Mouse (Mus musculus) heart, embryonic 11.5 days (tissue): ENCODE measurements around the gene Slc51a. TPM values are rescaled to one million over a fixed set of nuclear protein-coding genes. Genes with fewer than 3 reads are reported as not detected.
"Not testable (repeated sequence)": the region's sequence is repeated elsewhere in the genome, so short reads cannot be mapped to it uniquely, and the experiment has no call there.

Experiments
- ATAC-seq: fragments of 200-750 bp; cut with Nextera tagmentation; replicated peaks from 2 replicates; pipeline ENCODE4 v1.8.0; 2017; ENCODE audit warnings: moderate library complexity; ENCODE audit not compliant: insufficient number of reproducible peaks, low FRiP score, low TSS enrichment
- H3K27ac ChIP-seq: fragments of 300-500 bp; sonication (generic); 2 replicates; pipeline ENCODE4 v1.5.1; 2014; ENCODE audit warnings: mild to moderate bottlenecking, low read depth, low read length
- H3K27me3 ChIP-seq: fragments of 300-500 bp; sonication (generic); 2 replicates; pipeline ENCODE4 v1.6.1; 2014; ENCODE audit warnings: mild to moderate bottlenecking, low read length, mixed read lengths; ENCODE audit not compliant: control insufficient read depth, insufficient read depth
- H3K36me3 ChIP-seq: fragments of 300-500 bp; sonication (generic); 2 replicates; pipeline ENCODE4 v1.6.1; 2014; ENCODE audit warnings: mild to moderate bottlenecking, low read length, moderate library complexity, mixed read lengths; ENCODE audit not compliant: control insufficient read depth, insufficient read depth
- H3K4me1 ChIP-seq: fragments of 300-500 bp; sonication (generic); 2 replicates; pipeline ENCODE4 v1.6.1; 2014; ENCODE audit warnings: low read length; ENCODE audit not compliant: control insufficient read depth, insufficient read depth
- H3K4me2 ChIP-seq: fragments of 300-500 bp; sonication (generic); 2 replicates; pipeline ENCODE4 v1.6.1; 2014; ENCODE audit warnings: mild to moderate bottlenecking, moderate library complexity
- H3K4me3 ChIP-seq: fragments of 300-500 bp; sonication (generic); 2 replicates; pipeline ENCODE4 v1.5.1; 2014; ENCODE audit warnings: low read depth, low read length
- H3K9ac ChIP-seq: fragments of 300-500 bp; sonication (generic); 2 replicates; pipeline ENCODE4 v1.6.1; 2014; ENCODE audit warnings: mild to moderate bottlenecking, low read depth, low read length, moderate library complexity
- H3K9me3 ChIP-seq: fragments of 300-500 bp; sonication (generic); replicated peaks from 2 replicates; pipeline ENCODE4 v1.6.1; 2016; ENCODE audit warnings: low read length; ENCODE audit not compliant: control insufficient read depth
- WGBS: fragments of 180-500 bp; shearing (Covaris S2); extraction: QIAGEN DNeasy Blood & Tissue Kit; methylation state at CpG from one replicate; pipeline ENCODE4 v1.1.7; 2014; ENCODE audit not compliant: insufficient replicate concordance; 5-methylcytosine and 5-hydroxymethylcytosine counted together
- polyA plus RNA-seq: library from polyadenylated mRNA; unstranded; fragments of >200 nt; fragmentation: Nextera tagmentation; extraction: Ambion mirVana; gene quantifications from 2 replicates; pipeline ENCODE4 v1.2.1, GENCODE M21; 2014

The Slc51a gene
- polyA plus RNA-seq, 1 experiment from 2014 or later, result 3.2 TPM

- no peaks in the 10 kb centered on the region for H3K36me3 ChIP-seq
- 81% methylated on average over 6 of the region's 6 CpGs for WGBS
- peaks cover 15% of the 10 kb centered on the region for H3K4me1 ChIP-seq
- H3K9me3 ChIP-seq, result no peaks in the 10 kb centered on the region
- H3K4me3 ChIP-seq, result no peak overlapping the region
- no peak overlapping the region for H3K9ac ChIP-seq
- ATAC-seq, result no peak
- H3K4me2 ChIP-seq, result no peak overlapping the region
- H3K27me3 ChIP-seq, result peaks cover 8% of the 10 kb centered on the region
- H3K27ac ChIP-seq, result no peak overlapping the region
Observed at GRCm38 (mm10) chr16:32503633-32504032, 16.0 kb upstream of the Slc51a start.

- H3K27ac ChIP-seq, result no peak overlapping the region
- no peak overlapping the region for H3K4me2 ChIP-seq
Observed at GRCm38 (mm10) chr16:32502621-32503335, 15.1 kb upstream of the Slc51a start.

DNA sequence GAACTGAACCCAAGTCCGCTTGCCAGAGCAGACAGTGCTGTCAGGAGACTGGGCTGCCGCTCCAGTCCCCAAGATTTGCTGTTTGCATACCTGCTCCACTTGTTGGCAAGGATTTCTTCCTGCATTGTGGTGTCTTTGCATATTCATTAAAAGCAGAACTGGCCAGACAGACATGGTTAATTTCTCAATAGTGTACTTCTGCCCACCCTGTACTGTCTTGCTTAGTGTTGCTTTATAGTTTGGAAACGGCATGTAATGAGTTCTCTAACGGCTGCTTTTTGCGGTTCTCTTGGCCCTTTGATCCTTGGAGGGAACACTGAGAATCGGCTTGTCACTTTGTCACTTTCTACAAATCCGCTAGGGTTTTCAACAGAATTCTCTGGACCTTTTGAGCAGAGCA lies 13.8 kb upstream of the Slc51a start:
- WGBS, result 79% methylated on average over 7 of the region's 7 CpGs
- peaks cover 8% of the 10 kb centered on the region for H3K27me3 ChIP-seq
- H3K9ac ChIP-seq, result no peak overlapping the region
- H3K4me2 ChIP-seq, result no peak overlapping the region
- H3K4me1 ChIP-seq, result peaks cover 6% of the 10 kb centered on the region; the same call in 1 of the 2 replicates
- H3K9me3 ChIP-seq, result no peaks in the 10 kb centered on the region
- H3K27ac ChIP-seq, result no peak overlapping the region
- H3K4me3 ChIP-seq, result no peak overlapping the region
- H3K36me3 ChIP-seq, result no peaks in the 10 kb centered on the region
- ATAC-seq, result no peak

More at GRCm38 (mm10) chr16:32502621-32503335, 15.1 kb upstream of the Slc51a start:
- Histone ChIP-seq H3K36me3 (no peaks in the 10 kb centered on the region), H3K9ac (no peak overlapping the region), H3K9me3 (no peaks in the 10 kb centered on the region), H3K4me1 (peaks cover 10% of the 10 kb centered on the region; the same call in 1 of the 2 replicates), H3K27me3 (peaks cover 8% of the 10 kb centered on the region), H3K4me3 (no peak overlapping the region)
- WGBS, result 80% methylated on average over 12 of the region's 12 CpGs
- ATAC-seq, result no peak

DNA sequence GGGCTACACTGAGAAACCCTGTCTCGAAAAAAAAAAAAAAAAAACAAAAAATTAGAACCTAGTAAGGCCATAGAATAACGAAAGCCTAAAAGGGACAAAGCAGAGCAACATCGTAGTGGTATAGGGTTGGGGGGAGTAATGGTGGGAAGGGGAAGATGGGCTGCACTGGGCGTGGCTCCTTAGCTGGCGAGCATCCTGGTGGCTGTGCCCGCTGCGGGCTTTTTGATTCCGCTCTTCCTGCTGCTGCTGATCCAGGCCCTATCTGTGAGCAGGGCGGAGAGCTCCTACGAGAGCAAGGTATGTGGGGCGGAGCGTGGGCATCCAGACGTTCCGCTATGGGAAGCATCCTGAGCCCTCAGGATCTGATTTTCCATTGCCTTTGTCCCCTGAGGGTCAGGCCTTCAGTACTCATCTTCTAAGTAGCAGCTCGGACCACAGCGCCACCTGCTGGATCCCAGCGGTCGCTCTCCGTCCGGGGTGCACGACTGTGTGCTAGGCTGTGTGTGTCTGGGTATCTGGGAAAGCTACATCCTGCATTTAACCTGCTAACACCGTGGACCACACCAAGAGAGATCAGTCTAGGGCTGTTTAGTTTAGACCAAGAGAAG lies 11.9 kb upstream of the Slc51a start:
- Histone ChIP-seq H3K9ac (peak overlapping the region; percentile 63; the same call in 1 of the 2 replicates), H3K27ac (no peak overlapping the region), H3K27me3 (peaks cover 4% of the 10 kb centered on the region), H3K4me1 (peaks cover 6% of the 10 kb centered on the region; the same call in 1 of the 2 replicates), H3K36me3 (no peaks in the 10 kb centered on the region), H3K4me3 (peak overlapping the region; percentile 38), H3K4me2 (peak overlapping the region; percentile 70), H3K9me3 (no peaks in the 10 kb centered on the region)
- WGBS, result 6% methylated on average over 22 of the region's 22 CpGs
- peak; percentile 79 for ATAC-seq

GRCm38 (mm10) chr16:32498996-32499395 lies 11.3 kb upstream of the Slc51a start:
- peaks cover 4% of the 10 kb centered on the region for H3K27me3 ChIP-seq
- no peaks in the 10 kb centered on the region for H3K36me3 ChIP-seq
- H3K9me3 ChIP-seq, result no peaks in the 10 kb centered on the region
- H3K4me3 ChIP-seq, result no peak overlapping the region
- no peak overlapping the region; the same call in 1 of the 2 replicates for H3K4me2 ChIP-seq
- ATAC-seq, result no peak
- 57% methylated on average over 13 of the region's 13 CpGs for WGBS
- no peak overlapping the region for H3K27ac ChIP-seq
- H3K9ac ChIP-seq, result no peak overlapping the region
- peaks cover 6% of the 10 kb centered on the region; the same call in 1 of the 2 replicates for H3K4me1 ChIP-seq

- no peaks in the 10 kb centered on the region for H3K36me3 ChIP-seq
- no peak within 1 kb of the TSS for H3K4me2 ChIP-seq
- WGBS, result 60% methylated on average over 3 of the region's 3 CpGs
- peaks cover 4% of the 10 kb centered on the region for H3K27me3 ChIP-seq
- H3K9me3 ChIP-seq, result no peaks in the 10 kb centered on the region
- no peak within 1 kb of the TSS for H3K27ac ChIP-seq
- H3K4me1 ChIP-seq, result peaks cover 6% of the 10 kb centered on the region; the same call in 1 of the 2 replicates
- no peak within 1 kb of the TSS for H3K9ac ChIP-seq
- H3K4me3 ChIP-seq, result no peak within 1 kb of the TSS
- no peak for ATAC-seq
Observed at GRCm38 (mm10) chr16:32495965-32496364, 8.3 kb upstream of the Slc51a start, which contains the start of gene Zdhhc19. TSS of gene Zdhhc19 (plus strand) at chr16:32496265.

- H3K4me3 ChIP-seq, H3K27me3 ChIP-seq, H3K36me3 ChIP-seq, H3K4me2 ChIP-seq, H3K9me3 ChIP-seq, H3K27ac ChIP-seq, ATAC-seq, H3K4me1 ChIP-seq, H3K9ac ChIP-seq: not testable (repeated sequence)
- 66% methylated on average over 6 of the region's 6 CpGs for WGBS
Observed at GRCm38 (mm10) chr16:32494371-32494770, 6.7 kb upstream of the Slc51a start.

DNA sequence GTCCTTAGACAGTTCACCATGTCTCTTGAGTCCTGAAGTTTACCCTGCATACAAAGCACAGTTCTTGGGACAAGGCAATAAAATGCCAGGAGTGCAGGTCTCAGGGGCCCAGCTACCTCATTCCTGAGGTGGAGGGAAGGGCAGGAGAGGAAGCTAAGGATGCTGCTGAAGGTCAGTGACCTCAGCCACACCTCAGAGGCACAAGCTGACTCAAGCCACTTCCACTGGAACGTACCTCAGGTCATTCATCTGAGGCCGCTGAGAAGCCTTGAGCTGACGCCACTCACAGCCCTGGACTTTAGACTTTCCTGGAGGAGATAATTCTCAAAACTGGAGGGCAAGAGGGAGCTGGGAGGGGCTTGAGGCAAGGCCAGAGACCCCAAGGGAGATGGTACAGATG lies 1.3 kb upstream of the Slc51a start:
- no peak overlapping the region for H3K9ac ChIP-seq
- H3K27me3 ChIP-seq, result no peaks in the 10 kb centered on the region
- H3K9me3 ChIP-seq, result no peaks in the 10 kb centered on the region
- no peaks in the 10 kb centered on the region for H3K36me3 ChIP-seq
- 93% methylated on average over 3 of the region's 3 CpGs for WGBS
- H3K4me3 ChIP-seq, result no peak overlapping the region
- H3K27ac ChIP-seq, result no peak overlapping the region
- H3K4me1 ChIP-seq, result peaks cover 30% of the 10 kb centered on the region
- H3K4me2 ChIP-seq, result no peak overlapping the region
- no peak for ATAC-seq
